Mouse (Mus musculus): ENCODE data around the gene Neu3.

Gene Neu3

GRCm38 (mm10) chr7:99828083-99828570 lies at the start of gene Neu3:
Gene Neu3 (minus strand): TSS chr7:99828417.
- DNase-seq, result peak; percentile 97

GRCm38 (mm10) chr7:99876345-99876744 lies 48.1 kb upstream of the Neu3 start:
- DNase-seq, result peak; percentile 91

- DNase-seq, result no peak
Observed at GRCm38 (mm10) chr7:99875891-99876290, 47.7 kb upstream of the Neu3 start.

- no peak for DNase-seq
Observed at GRCm38 (mm10) chr7:99873965-99874364, 45.7 kb upstream of the Neu3 start.

GRCm38 (mm10) chr7:99869296-99869695 lies 41.1 kb upstream of the Neu3 start:
- DNase-seq, result no peak

GRCm38 (mm10) chr7:99865219-99865618 lies 37.0 kb upstream of the Neu3 start:
- DNase-seq, result no peak

GRCm38 (mm10) chr7:99864241-99865028 lies 36.2 kb upstream of the Neu3 start:
- DNase-seq, result no peak

GRCm38 (mm10) chr7:99863362-99863761 lies 35.1 kb upstream of the Neu3 start, which contains the start of gene Spcs2:
Gene Spcs2 (minus strand): TSS chr7:99863462.
- no peak for DNase-seq

GRCm38 (mm10) chr7:99858813-99859585 lies 30.8 kb upstream of the Neu3 start, which contains the start of gene Xrra1:
Gene Xrra1 (plus strand): TSS chr7:99859116.
- DNase-seq, result peak; percentile 97

- DNase-seq, result no peak
Observed at GRCm38 (mm10) chr7:99858175-99858812, 30.1 kb upstream of the Neu3 start.

GRCm38 (mm10) chr7:99856266-99856861 lies 28.1 kb upstream of the Neu3 start:
- DNase-seq, result no peak

- no peak for DNase-seq
Observed at GRCm38 (mm10) chr7:99854311-99854710, 26.1 kb upstream of the Neu3 start.

- DNase-seq, result no peak
Observed at GRCm38 (mm10) chr7:99853350-99853749, 25.1 kb upstream of the Neu3 start.

GRCm38 (mm10) chr7:99851618-99852017 lies 23.4 kb upstream of the Neu3 start:
- no peak for DNase-seq

GRCm38 (mm10) chr7:99851121-99851520 lies 22.9 kb upstream of the Neu3 start:
- no peak for DNase-seq

GRCm38 (mm10) chr7:99850534-99850933 lies 22.3 kb upstream of the Neu3 start:
- no peak for DNase-seq

- no peak for DNase-seq
Observed at GRCm38 (mm10) chr7:99845533-99846236, 17.5 kb upstream of the Neu3 start.

- DNase-seq, result no peak
Observed at GRCm38 (mm10) chr7:99838241-99838640, 10.0 kb upstream of the Neu3 start.

- no peak for DNase-seq
Observed at GRCm38 (mm10) chr7:99837358-99838071, 9.3 kb upstream of the Neu3 start.

- DNase-seq, result no peak
Observed at GRCm38 (mm10) chr7:99836781-99837180, 8.6 kb upstream of the Neu3 start.

GRCm38 (mm10) chr7:99834314-99834853 lies 6.2 kb upstream of the Neu3 start:
- no peak for DNase-seq

All from kidney, postnatal 10 days (tissue).